Mouse (Mus musculus) kidney, adult 2 months (tissue): ENCODE measurements around the gene Pafah1b1. TPM values are rescaled to one million over a fixed set of nuclear protein-coding genes. Genes with fewer than 3 reads are reported as not detected.

Experiments
- DNase-seq: peaks from one replicate; pipeline ENCODE4 v3.0.0; 2021
- H3K27ac ChIP-seq: fragments of 200-500 bp; 2 replicates; pipeline ENCODE4 v1.5.1; 2012; ENCODE audit warnings: low read depth, low read length, control low read depth, inconsistent platforms; ENCODE audit not compliant: insufficient read depth
- H3K27me3 ChIP-seq: fragments of 200-500 bp; replicated peaks from 2 replicates; pipeline ENCODE4 v1.6.1; 2012; ENCODE audit warnings: mild to moderate bottlenecking, moderate library complexity, low read length, inconsistent platforms; ENCODE audit not compliant: control insufficient read depth, insufficient read depth
- H3K36me3 ChIP-seq: fragments of 200-500 bp; 2 replicates; pipeline ENCODE4 v1.6.1; 2012; ENCODE audit warnings: mild to moderate bottlenecking, moderate library complexity, low read length, inconsistent platforms; ENCODE audit not compliant: control insufficient read depth, insufficient read depth
- H3K4me1 ChIP-seq: fragments of 200-500 bp; 2 replicates; pipeline ENCODE4 v1.6.1; 2011; ENCODE audit warnings: low read length; ENCODE audit not compliant: control insufficient read depth, insufficient read depth
- H3K4me3 ChIP-seq: fragments of 200-500 bp; 2 replicates; pipeline ENCODE4 v1.5.1; 2011; ENCODE audit warnings: mild to moderate bottlenecking, low read depth, low read length, control low read depth; ENCODE audit not compliant: insufficient read depth
- CTCF ChIP-seq: fragments of 200-500 bp; conservative IDR thresholded peaks from 2 replicates; pipeline ENCODE4 v1.5.1; 2011; ENCODE audit warnings: low read depth, mild to moderate bottlenecking, control low read depth, low read length, moderate library complexity, mixed read lengths; ENCODE audit not compliant: insufficient read depth, insufficient read length
- POLR2A ChIP-seq: fragments of 200-500 bp; IDR thresholded peaks from one replicate; pipeline ENCODE4 v1.6.1; 2011; ENCODE audit warnings: low read depth, low read length, control low read depth
- polyA plus RNA-seq: library from polyadenylated mRNA; depleted of rRNA; stranded (reverse); fragments of >200 nt; gene quantifications from 2 replicates; pipeline ENCODE4 v1.2.3, GENCODE M21; 2012; rRNA removed

Pafah1b1 gene
- polyA plus RNA-seq, 1 experiment = 26.7 TPM

DNA sequence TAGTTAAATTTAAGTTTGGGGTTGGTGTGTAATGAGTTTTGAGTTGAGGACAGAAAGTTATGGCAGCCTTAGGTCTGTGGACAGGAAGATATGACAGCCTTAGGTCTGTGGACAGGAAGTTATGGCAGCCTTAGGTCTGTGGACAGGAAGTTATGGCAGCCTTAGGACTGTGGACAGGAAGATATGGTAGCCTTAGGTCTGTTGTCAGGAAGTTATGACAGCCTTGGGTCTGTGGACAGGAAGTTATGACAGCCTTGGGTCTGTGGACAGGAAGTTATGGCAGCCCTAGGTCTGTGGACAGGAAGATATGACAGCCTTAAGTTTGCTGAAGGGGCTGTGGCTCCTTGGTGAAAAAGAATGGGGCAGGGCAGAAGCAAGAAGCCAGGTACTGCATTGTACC lies 99.1 kb downstream of the Pafah1b1 start:
- no peak for DNase-seq
- Histone ChIP-seq H3K36me3 (no peaks in the 10 kb centered on the region), H3K4me1 (no peaks in the 10 kb centered on the region), H3K4me3 (no peak overlapping the region), H3K27ac (no peak overlapping the region), H3K27me3 (no peaks in the 10 kb centered on the region)
- no peak for TF ChIP-seq POLR2A
- no peak for TF ChIP-seq CTCF

Other genes with a start within 250 kb of the Pafah1b1 start
- 24.9 and 29.4 TPM in 2 replicates for gene Rap1gap2, start 113.8 kb downstream of the Pafah1b1 start, polyA plus RNA-seq
- 0.13 and 0.18 TPM in 2 replicates for gene Ccdc92b, start 105.1 kb downstream of the Pafah1b1 start, polyA plus RNA-seq
- 115 and 119 TPM in 2 replicates for gene Cluh, start 75.2 kb downstream of the Pafah1b1 start, polyA plus RNA-seq
- gene Mettl16, start 46.2 kb upstream of the Pafah1b1 start, polyA plus RNA-seq = 3.2 and 3.8 TPM in 2 replicates
- gene Mnt, start 106.2 kb upstream of the Pafah1b1 start, polyA plus RNA-seq = 12.8 and 13.9 TPM in 2 replicates
- 27.5 and 31.0 TPM in 2 replicates for gene Sgsm2, start 172.4 kb upstream of the Pafah1b1 start, polyA plus RNA-seq
- 6.3 and 6.6 TPM in 2 replicates for gene Tsr1, start 173.4 kb upstream of the Pafah1b1 start, polyA plus RNA-seq
- 35.2 and 40.1 TPM in 2 replicates for gene Smg6, start 201.2 kb upstream of the Pafah1b1 start, polyA plus RNA-seq
- gene Srr, start 201.3 kb upstream of the Pafah1b1 start, polyA plus RNA-seq = 49.7 and 52.0 TPM in 2 replicates